ENCODE assay signal across 8 mouse cellular contexts in genomic region chr6:125165328-125165891, GRCm38 (mm10). TPM values are rescaled to one million over a fixed set of nuclear protein-coding genes. Genes with fewer than 3 reads are reported as not detected.
DNase-seq lines count a peak whose midpoint lies in the region; ATAC-seq and TF ChIP-seq lines count a peak whose summit lies in the region.

No protein-coding gene starts in this region.

- TF ChIP-seq CTCF in hindbrain, postnatal 0 days (IDR thresholded peaks at IDR 0.05; ENCODE audit: low read depth), result no peak

- peak; percentile 93 for ATAC-seq in hindbrain, postnatal 0 days

- peak overlapping the region; percentile 77 for H3K4me2 ChIP-seq in hindbrain, postnatal 0 days (ENCODE audit: low read depth, low read length)

- WGBS in hindbrain, postnatal 0 days, result under 1% methylated on average over 35 of the region's 36 CpGs

- peaks cover 32% of the 10 kb centered on the region; the same call in 1 of the 2 replicates for H3K36me3 ChIP-seq in hindbrain, postnatal 0 days (ENCODE audit: insufficient read depth, low read length)
- peaks cover 76% of the 10 kb centered on the region for H3K36me3 ChIP-seq in megakaryocyte, embryonic 14.5 days (replicated peaks; ENCODE audit: low read length)

- H3K4me1 ChIP-seq in hindbrain, postnatal 0 days (ENCODE audit: insufficient read depth, low read length), result peaks cover 23% of the 10 kb centered on the region; the same call in 1 of the 2 replicates
- H3K4me1 ChIP-seq in megakaryocyte, embryonic 14.5 days, result peaks cover 75% of the 10 kb centered on the region

- H3K4me3 ChIP-seq in hindbrain, postnatal 0 days (ENCODE audit: low read length), result peak overlapping the region; percentile 65
- peak overlapping the region; percentile 100 for H3K4me3 ChIP-seq in megakaryocyte, embryonic 14.5 days (replicated peaks)

- no peaks in the 10 kb centered on the region for H3K9me3 ChIP-seq in hindbrain, postnatal 0 days (ENCODE audit: low read length)
- H3K9me3 ChIP-seq in megakaryocyte, embryonic 14.5 days, result no peaks in the 10 kb centered on the region

- H3K9ac ChIP-seq in hindbrain, postnatal 0 days (replicated peaks; ENCODE audit: low read length), result peak overlapping the region; percentile 78

- DNase-seq in WW6 (ENCODE audit: low read depth, low spot score), result peak; percentile 98
- peak; percentile 89 to 97 for DNase-seq in cerebellum, postnatal 4 days (ENCODE audit: low spot score in 2 of 2)
- peak; percentile 98 for DNase-seq in gastrocnemius, adult 18-20 months (ENCODE audit: low spot score)
- DNase-seq in hindbrain, postnatal 0 days (ENCODE audit: low spot score), result peak; percentile 97
- DNase-seq in left cerebral cortex, adult 8-10 months (ENCODE audit: low spot score in 2 of 2), result peak; percentile 97
- DNase-seq in right cerebral cortex, postnatal 10 days (ENCODE audit: low spot score in 2 of 2), result peak; percentile 98 to 99
- DNase-seq in urinary bladder, postnatal 25 days (ENCODE audit: low spot score), result peak; percentile 92

- H3K27ac ChIP-seq in hindbrain, postnatal 0 days, result peak overlapping the region; percentile 90

- H3K27me3 ChIP-seq in hindbrain, postnatal 0 days (ENCODE audit: insufficient read depth, low read length), result no peaks in the 10 kb centered on the region
- no peaks in the 10 kb centered on the region for H3K27me3 ChIP-seq in megakaryocyte, embryonic 14.5 days (replicated peaks)

RNA-seq across cellular contexts. Expression of gene Gapdh, which starts 0.9 kb away (rescaled TPM):
- total RNA-seq in gastrocnemius, adult 18-20 months (2021), result over 10,000 TPM in 1 of 2 experiments, 1,000 to 10,000 TPM in 1; 8,476 to 11,435 TPM
- 2,711 and 2,736 TPM in 2 replicates for total RNA-seq in hindbrain, postnatal 0 days (2014; rRNA removed)
- 1,874 and 1,919 TPM in 2 replicates for polyA plus RNA-seq in hindbrain, postnatal 0 days (2015; fragmentation: Nextera tagmentation; extraction: Ambion mirVana)
- 1,000 to 10,000 TPM; 2,585 to 3,221 (median 2,921) TPM for total RNA-seq in left cerebral cortex, adult 8-10 months (2022)
- polyA plus RNA-seq in megakaryocyte, embryonic 14.5 days (2012; ENCODE audit: insufficient read depth, low replicate concordance), result 5,967 and 19,384 TPM in 2 replicates

RNA-seq across cellular contexts. Expression of gene Iffo1, which starts 20.4 kb away (rescaled TPM):
- 1 to 10 TPM; 5.8 to 6.3 TPM for total RNA-seq in gastrocnemius, adult 18-20 months (2021)
- total RNA-seq in hindbrain, postnatal 0 days (2014; rRNA removed), result 29.1 and 30.5 TPM in 2 replicates
- 20.3 and 20.6 TPM in 2 replicates for polyA plus RNA-seq in hindbrain, postnatal 0 days (2015; fragmentation: Nextera tagmentation; extraction: Ambion mirVana)
- 10 to 100 TPM; 62.0 to 68.5 (median 66.4) TPM for total RNA-seq in left cerebral cortex, adult 8-10 months (2022)
- polyA plus RNA-seq in megakaryocyte, embryonic 14.5 days (2012; ENCODE audit: insufficient read depth, low replicate concordance), result 20.6 and 36.4 TPM in 2 replicates

RNA-seq across cellular contexts. Expression of gene Ncapd2, which starts 26.1 kb away (rescaled TPM):
- total RNA-seq in gastrocnemius, adult 18-20 months (2021), result 1 to 10 TPM; 6.5 to 8.2 TPM
- total RNA-seq in hindbrain, postnatal 0 days (2014; rRNA removed), result 47.1 and 56.3 TPM in 2 replicates
- polyA plus RNA-seq in hindbrain, postnatal 0 days (2015; fragmentation: Nextera tagmentation; extraction: Ambion mirVana), result 30.3 and 34.1 TPM in 2 replicates
- 10 to 100 TPM; 25.9 to 32.9 (median 30.5) TPM for total RNA-seq in left cerebral cortex, adult 8-10 months (2022)
- 92.0 and 141 TPM in 2 replicates for polyA plus RNA-seq in megakaryocyte, embryonic 14.5 days (2012; ENCODE audit: insufficient read depth, low replicate concordance)

RNA-seq across cellular contexts. Expression of gene Mrpl51, which starts 26.2 kb away (rescaled TPM):
- total RNA-seq in gastrocnemius, adult 18-20 months (2021), result 100 to 1,000 TPM; 212 to 229 TPM
- 20.6 and 40.3 TPM in 2 replicates for total RNA-seq in hindbrain, postnatal 0 days (2014; rRNA removed)
- polyA plus RNA-seq in hindbrain, postnatal 0 days (2015; fragmentation: Nextera tagmentation; extraction: Ambion mirVana), result 159 and 163 TPM in 2 replicates
- 10 to 100 TPM; 74.9 to 79.0 (median 77.2) TPM for total RNA-seq in left cerebral cortex, adult 8-10 months (2022)
- 68.3 and 124 TPM in 2 replicates for polyA plus RNA-seq in megakaryocyte, embryonic 14.5 days (2012; ENCODE audit: insufficient read depth, low replicate concordance)

RNA-seq across cellular contexts. Expression of gene Nop2, which starts 33.7 kb away (rescaled TPM):
- total RNA-seq in gastrocnemius, adult 18-20 months (2021), result 10 to 100 TPM; 16.3 to 17.7 TPM
- 33.9 and 34.2 TPM in 2 replicates for total RNA-seq in hindbrain, postnatal 0 days (2014; rRNA removed)
- 37.3 and 38.8 TPM in 2 replicates for polyA plus RNA-seq in hindbrain, postnatal 0 days (2015; fragmentation: Nextera tagmentation; extraction: Ambion mirVana)
- total RNA-seq in left cerebral cortex, adult 8-10 months (2022), result 10 to 100 TPM; 25.4 to 28.2 (median 27.2) TPM
- polyA plus RNA-seq in megakaryocyte, embryonic 14.5 days (2012; ENCODE audit: insufficient read depth, low replicate concordance), result 18.4 and 24.5 TPM in 2 replicates

Comparison
In these comparisons a context has a peak if more than half of its experiments do, and no peak if none do; other contexts are left out.
1. Peak in every context shown above with its lines: DNase-seq, ATAC-seq, H3K4me3 ChIP-seq and H3K27ac ChIP-seq.